Mouse (Mus musculus) liver, postnatal 0 days (tissue): Measurements from ENCODE around the gene Endou.

ENCODE experiments used
- CTCF ChIP-seq: sonication (generic); IDR thresholded peaks from 2 replicates; pipeline ENCODE4 v1.5.1; 2016; ENCODE audit warnings: antibody characterized with exemption, low read depth
- EP300 ChIP-seq: IDR thresholded peaks from 2 replicates; pipeline ENCODE4 v1.6.1; 2016; ENCODE audit warnings: antibody characterized with exemption, low read depth, mild to moderate bottlenecking

DNA sequence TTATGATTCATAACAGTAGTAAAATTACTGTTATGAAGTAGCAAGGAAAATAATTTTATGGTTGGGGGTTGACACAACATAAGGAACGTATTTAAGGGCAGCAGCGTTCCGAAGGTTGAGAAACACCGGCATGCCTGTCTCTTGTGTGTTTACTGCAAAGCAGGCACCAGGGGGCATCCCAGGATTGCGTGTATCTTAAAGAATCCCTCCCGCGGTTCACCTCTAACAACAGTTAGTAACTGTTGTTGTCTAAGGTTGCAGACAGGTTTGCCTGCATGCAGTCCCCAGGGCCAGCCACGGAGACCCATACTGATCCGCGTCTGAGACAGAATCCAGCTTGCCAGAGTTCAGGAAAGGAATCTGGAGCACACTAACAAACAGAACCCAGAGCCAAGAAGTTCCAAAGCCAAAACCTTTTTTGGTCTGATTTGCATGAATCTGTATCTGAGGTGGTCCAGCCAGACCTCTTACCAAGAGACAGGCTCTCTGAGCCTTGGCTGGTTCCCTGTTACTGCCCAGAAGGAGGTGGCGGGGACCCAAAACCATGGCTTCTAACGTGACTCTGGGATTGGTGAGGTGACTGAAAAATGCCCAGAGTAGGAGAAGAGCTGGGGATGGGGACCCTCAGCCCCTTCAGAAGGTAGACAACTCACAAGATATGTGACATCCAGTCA, 13.1 kb downstream of the Endou start:
- peak; percentile 89 for TF ChIP-seq CTCF
- no peak for TF ChIP-seq EP300
